Mouse (Mus musculus): ENCODE results near the gene Abcg4. TPM values are rescaled to one million over a fixed set of nuclear protein-coding genes. Genes with fewer than 3 reads are reported as not detected.
"Not testable (repeated sequence)": the region's sequence is repeated elsewhere in the genome, so short reads cannot be mapped to it uniquely, and the experiment has no call there.

Gene Abcg4
- polyA plus RNA-seq, 2 experiments: 10.6 to 35.6 TPM

DNA sequence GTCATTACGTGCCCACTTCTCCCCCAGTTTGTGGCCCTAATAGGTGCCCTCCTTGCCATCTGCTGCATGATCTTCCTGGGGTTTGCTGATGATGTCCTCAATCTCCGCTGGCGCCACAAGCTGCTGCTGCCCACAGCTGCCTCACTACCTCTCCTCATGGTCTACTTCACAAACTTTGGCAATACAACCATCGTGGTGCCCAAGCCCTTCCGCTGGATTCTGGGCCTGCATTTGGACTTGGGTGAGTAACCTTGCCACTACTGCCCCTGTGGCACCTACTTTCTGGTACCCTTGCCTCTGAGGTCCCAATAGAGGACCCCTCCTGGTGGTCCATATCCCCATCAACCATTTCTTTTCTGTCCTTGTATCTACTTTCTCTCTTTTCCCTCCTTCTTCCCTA lies 39.5 kb upstream of the Abcg4 start:
- Histone ChIP-seq H3K4me2 (ENCODE audit: low read depth) (peak overlapping the region; percentile 95), H3K27me3 (ENCODE audit: control insufficient read depth, insufficient read depth, low read length) (no peaks in the 10 kb centered on the region), H3K27ac (no peak overlapping the region), H3K9ac (replicated peaks) (peak overlapping the region; percentile 78), H3K9me3 (ENCODE audit: control insufficient read depth, low read length) (no peaks in the 10 kb centered on the region), H3K4me3 (ENCODE audit: insufficient read depth in 1 of 2, low read depth in 2 of 2, low read length in 2 of 2) (peak overlapping the region; percentile 64 to 83), H3K4me1 (replicated peaks; ENCODE audit: control insufficient read depth in 2 of 2, insufficient read depth in 2 of 2, low read length in 1 of 2) (peaks cover 11 to 14% of the 10 kb centered on the region in 2 experiments; a peak in 3 of 4 replicates), H3K36me3 (replicated peaks; ENCODE audit: control insufficient read depth, insufficient read depth, low read depth) (peaks cover 26% of the 10 kb centered on the region)
- TF ChIP-seq CTCF (IDR thresholded peaks at IDR 0.05; ENCODE audit: low read depth): no peak
- TF ChIP-seq EP300 (IDR thresholded peaks at IDR 0.05; ENCODE audit: low read depth): no peak
- no peak for DNase-seq (ENCODE audit: low read depth in 3 of 3, low spot score in 3 of 3)
- 87% methylated on average over 5 of the region's 5 CpGs for WGBS (ENCODE audit: insufficient replicate concordance)
- ATAC-seq (ENCODE audit: insufficient read depth): no peak

DNA sequence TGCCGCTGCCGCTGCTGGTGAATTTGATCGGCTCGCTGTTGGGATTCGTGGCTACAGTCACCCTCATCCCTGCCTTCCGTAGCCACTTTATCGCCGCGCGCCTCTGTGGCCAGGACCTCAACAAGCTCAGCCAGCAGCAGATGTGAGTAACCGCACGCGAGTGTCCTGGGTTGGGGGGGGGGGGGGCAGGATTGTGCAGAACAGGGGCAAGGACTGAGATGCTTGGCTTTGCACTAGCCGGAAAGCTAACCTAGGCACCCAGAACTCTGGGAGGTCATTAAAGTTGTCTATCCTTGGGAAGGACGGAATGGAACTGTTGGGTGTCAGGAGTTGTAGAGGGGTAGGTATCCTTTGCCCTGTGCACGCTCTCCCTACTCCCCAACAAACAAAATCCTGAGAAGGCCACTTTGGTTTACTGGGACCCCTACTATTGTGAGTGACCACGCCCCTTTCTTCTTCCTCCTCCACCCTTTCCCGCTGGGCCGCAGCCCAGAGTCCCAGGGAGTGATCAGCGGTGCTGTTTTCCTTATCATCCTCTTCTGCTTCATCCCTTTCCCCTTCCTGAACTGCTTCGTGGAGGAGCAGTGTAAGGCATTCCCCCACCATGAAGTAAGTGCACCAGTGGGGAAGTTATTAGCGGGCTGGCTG lies 38.8 kb upstream of the Abcg4 start:
- WGBS (ENCODE audit: insufficient replicate concordance): 0% methylated on average over 22 of the region's 22 CpGs
- ATAC-seq (ENCODE audit: insufficient read depth): peak; percentile 49
- peak overlapping the region; percentile 78 for H3K9ac ChIP-seq (replicated peaks)

DNA sequence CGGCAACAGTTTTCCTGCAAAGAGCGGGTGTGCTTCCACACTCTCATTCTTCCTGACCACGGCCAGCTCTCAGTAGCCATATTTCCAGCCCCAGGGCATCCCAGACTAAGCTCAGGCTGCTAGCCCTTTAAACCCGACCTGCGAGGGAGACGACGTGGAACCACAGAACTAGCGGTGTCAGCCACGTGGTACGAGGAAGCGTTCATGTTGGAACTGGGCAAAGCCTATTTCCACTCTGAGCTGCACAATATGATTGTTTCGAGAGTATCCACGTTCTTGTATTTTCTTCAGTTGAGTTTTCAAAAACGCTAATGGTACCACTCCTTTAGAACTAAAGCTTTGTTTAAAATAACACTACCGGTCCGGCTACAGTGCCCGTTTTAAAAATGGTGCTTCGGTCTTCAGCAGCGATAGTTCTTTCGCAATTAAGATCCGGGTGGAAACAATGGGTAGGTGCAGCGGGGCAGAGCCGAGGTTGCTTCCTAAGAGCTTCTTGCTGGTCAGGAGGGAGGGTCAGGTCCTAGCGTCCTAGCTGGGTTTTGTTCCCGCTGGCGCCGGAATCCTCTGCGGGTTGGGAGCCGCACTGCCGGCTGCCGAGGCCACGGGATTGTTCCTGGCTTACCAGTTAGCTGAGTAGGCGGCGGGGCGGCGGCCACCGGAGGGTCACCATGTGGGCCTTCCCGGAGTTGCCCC lies 38.1 kb upstream of the Abcg4 start:
- WGBS (ENCODE audit: insufficient replicate concordance): under 1% methylated on average over 38 of the region's 38 CpGs
- no peak for TF ChIP-seq EP300 (IDR thresholded peaks at IDR 0.05; ENCODE audit: low read depth)
- no peak for TF ChIP-seq CTCF (IDR thresholded peaks at IDR 0.05; ENCODE audit: low read depth)
- peak overlapping the region; percentile 78 for H3K9ac ChIP-seq (replicated peaks)
- H3K36me3 ChIP-seq (replicated peaks; ENCODE audit: control insufficient read depth, insufficient read depth, low read depth): peaks cover 16% of the 10 kb centered on the region
- H3K27me3 ChIP-seq (ENCODE audit: control insufficient read depth, insufficient read depth, low read length): no peaks in the 10 kb centered on the region
- H3K4me2 ChIP-seq (ENCODE audit: low read depth): peak overlapping the region; percentile 95
- DNase-seq (ENCODE audit: low read depth in 3 of 3, low spot score in 3 of 3): peak in 2 of 3 experiments; percentile 57 to 72
- peak overlapping the region; percentile 64 to 83 for H3K4me3 ChIP-seq (ENCODE audit: insufficient read depth in 1 of 2, low read depth in 2 of 2, low read length in 2 of 2)
- no peaks in the 10 kb centered on the region for H3K9me3 ChIP-seq (ENCODE audit: control insufficient read depth, low read length)
- H3K27ac ChIP-seq: peak overlapping the region; percentile 79
- H3K4me1 ChIP-seq (replicated peaks; ENCODE audit: control insufficient read depth in 2 of 2, insufficient read depth in 2 of 2, low read length in 1 of 2): peaks cover 9 to 14% of the 10 kb centered on the region in 2 experiments
- ATAC-seq (ENCODE audit: insufficient read depth): peak; percentile 82

More for the DNA sequence above, 38.8 kb upstream of the Abcg4 start:
- no peak for DNase-seq (ENCODE audit: low read depth in 3 of 3, low spot score in 3 of 3)
- Histone ChIP-seq H3K27me3 (ENCODE audit: control insufficient read depth, insufficient read depth, low read length) (no peaks in the 10 kb centered on the region), H3K4me3 (ENCODE audit: insufficient read depth in 1 of 2, low read depth in 2 of 2, low read length in 2 of 2) (peak overlapping the region; percentile 64 to 83), H3K9me3 (ENCODE audit: control insufficient read depth, low read length) (no peaks in the 10 kb centered on the region), H3K36me3 (replicated peaks; ENCODE audit: control insufficient read depth, insufficient read depth, low read depth) (peaks cover 20% of the 10 kb centered on the region), H3K4me1 (replicated peaks; ENCODE audit: control insufficient read depth in 2 of 2, insufficient read depth in 2 of 2, low read length in 1 of 2) (peaks cover 9 to 14% of the 10 kb centered on the region in 2 experiments; a peak in 3 of 4 replicates), H3K4me2 (ENCODE audit: low read depth) (peak overlapping the region; percentile 95), H3K27ac (peak overlapping the region; percentile 79)
- TF ChIP-seq CTCF (IDR thresholded peaks at IDR 0.05; ENCODE audit: low read depth) (0 out of 2 replicates have a peak, but pooled peaks have one; percentile 5), EP300 (IDR thresholded peaks at IDR 0.05; ENCODE audit: low read depth) (no peak)

DNA sequence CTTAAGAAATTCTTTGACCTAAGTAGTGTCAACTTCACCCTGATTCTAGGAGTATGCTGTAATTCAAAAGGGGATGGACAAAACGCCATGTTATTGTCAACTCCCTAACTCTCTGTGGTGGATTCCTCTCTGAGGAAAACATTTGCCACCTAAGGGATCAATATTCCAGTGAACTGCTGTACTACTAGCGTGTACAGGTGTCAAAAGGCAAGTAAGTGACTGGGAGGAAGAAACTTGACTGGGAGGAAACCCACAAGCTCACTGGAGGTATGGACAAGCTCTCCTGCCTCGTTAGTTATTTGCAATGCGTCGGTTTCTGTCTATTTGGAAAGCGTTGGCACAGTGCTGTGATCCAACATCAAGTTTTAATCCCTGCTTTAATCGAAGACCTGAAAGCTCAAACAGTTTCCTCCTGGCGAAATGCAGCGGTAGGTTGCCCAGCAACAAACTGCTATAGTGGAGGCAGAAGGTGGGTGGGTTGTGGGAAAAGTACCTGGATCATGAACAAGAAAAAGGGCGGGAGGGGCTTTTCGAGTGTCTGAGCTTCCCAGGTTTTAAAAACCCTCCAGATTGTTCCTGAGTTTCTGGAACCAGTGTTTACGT lies 37.5 kb upstream of the Abcg4 start, which contains the start of gene Dpagt1:
Gene Dpagt1, plus strand, starts transcription at position 252 of the 603 bp plus-strand sequence.
- Histone ChIP-seq H3K36me3 (replicated peaks; ENCODE audit: control insufficient read depth, insufficient read depth, low read depth) (peaks cover 12% of the 10 kb centered on the region), H3K4me2 (ENCODE audit: low read depth) (peak within 1 kb of the TSS; percentile 95), H3K4me3 (ENCODE audit: insufficient read depth in 1 of 2, low read depth in 2 of 2, low read length in 2 of 2) (peak within 1 kb of the TSS; percentile 64 to 83), H3K9me3 (ENCODE audit: control insufficient read depth, low read length) (no peaks in the 10 kb centered on the region), H3K9ac (replicated peaks) (peak within 1 kb of the TSS; percentile 78), H3K27ac (peak within 1 kb of the TSS; percentile 79), H3K4me1 (replicated peaks; ENCODE audit: control insufficient read depth in 2 of 2, insufficient read depth in 2 of 2, low read length in 1 of 2) (peaks cover 12 to 16% of the 10 kb centered on the region in 2 experiments), H3K27me3 (ENCODE audit: control insufficient read depth, insufficient read depth, low read length) (no peaks in the 10 kb centered on the region)
- DNase-seq (ENCODE audit: low read depth in 3 of 3, low spot score in 3 of 3): no peak
- TF ChIP-seq EP300 (IDR thresholded peaks at IDR 0.05; ENCODE audit: low read depth) (no peak), CTCF (IDR thresholded peaks at IDR 0.05; ENCODE audit: low read depth) (no peak)
- WGBS (ENCODE audit: insufficient replicate concordance): 3% methylated on average over 12 of the region's 12 CpGs
- 0 out of 2 replicates have a peak, but pooled peaks have one; percentile 4 for ATAC-seq (ENCODE audit: insufficient read depth)

DNA sequence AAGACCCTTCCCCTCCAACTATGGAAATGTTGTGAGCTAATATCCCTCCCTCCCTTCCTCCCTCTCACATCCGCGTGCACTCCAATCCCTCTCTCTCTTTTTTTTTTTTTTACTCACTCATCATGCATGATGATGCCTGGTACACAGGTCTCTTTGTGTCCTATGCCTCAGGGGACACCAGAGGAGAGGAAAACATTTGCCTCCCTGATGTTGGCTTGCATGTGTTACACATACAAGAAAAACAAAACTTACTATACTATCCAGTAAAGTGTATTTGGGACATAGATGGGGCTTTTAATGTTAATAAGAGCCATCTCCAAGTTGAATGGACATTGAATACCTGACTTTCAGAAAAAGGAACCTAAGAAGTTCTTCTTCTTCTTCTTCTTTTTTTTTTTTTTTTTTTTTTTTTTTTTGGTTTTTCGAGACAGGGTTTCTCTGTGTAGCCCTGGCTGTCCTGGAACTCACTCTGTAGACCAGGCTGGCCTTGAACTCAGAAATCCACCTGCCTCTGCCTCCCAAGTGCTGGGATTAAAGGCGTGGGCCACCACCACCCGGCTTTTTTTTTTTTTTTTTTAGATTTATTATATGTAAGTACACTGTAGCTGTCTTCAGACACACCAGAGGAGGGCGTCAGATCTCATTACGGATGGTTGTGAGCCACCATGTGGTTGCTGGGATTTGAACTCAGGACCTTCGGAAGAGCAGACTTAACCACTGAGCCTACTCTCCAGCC lies 36.8 kb upstream of the Abcg4 start:
- 55% methylated on average over 7 of the region's 8 CpGs for WGBS (ENCODE audit: insufficient replicate concordance)
- ATAC-seq (ENCODE audit: insufficient read depth); H3K27me3 ChIP-seq (ENCODE audit: control insufficient read depth, insufficient read depth, low read length); H3K9me3 ChIP-seq (ENCODE audit: control insufficient read depth, low read length); H3K4me3 ChIP-seq (ENCODE audit: insufficient read depth in 1 of 2, low read depth in 2 of 2, low read length in 2 of 2); H3K27ac ChIP-seq; H3K36me3 ChIP-seq (replicated peaks; ENCODE audit: control insufficient read depth, insufficient read depth, low read depth); DNase-seq (ENCODE audit: low read depth in 3 of 3, low spot score in 3 of 3): not testable (repeated sequence)
- H3K4me2 ChIP-seq (ENCODE audit: low read depth): peak overlapping the region; percentile 95
- peak overlapping the region; percentile 78 for H3K9ac ChIP-seq (replicated peaks)
- peaks cover 17 to 22% of the 10 kb centered on the region in 2 experiments for H3K4me1 ChIP-seq (replicated peaks; ENCODE audit: control insufficient read depth in 2 of 2, insufficient read depth in 2 of 2, low read length in 1 of 2)
